Mouse (Mus musculus) cortical plate, adult 2 months (tissue): ENCODE data around the gene Zfp296.

Experiments
- CTCF ChIP-seq: fragments of 200-500 bp; IDR thresholded peaks from 2 replicates; pipeline ENCODE4 v1.5.1; 2011; ENCODE audit warnings: mild to moderate bottlenecking, control low read depth, low read length; ENCODE audit not compliant: insufficient read depth; ENCODE audit errors: extremely low read depth
- POLR2A ChIP-seq: fragments of 200-500 bp; IDR thresholded peaks from 2 replicates; pipeline ENCODE4 v1.6.1; 2011; ENCODE audit warnings: mild to moderate bottlenecking, low read length, control low read depth; ENCODE audit not compliant: insufficient read depth; ENCODE audit errors: extremely low read depth

- TF ChIP-seq CTCF (no peak), POLR2A (no peak)
Measured at GRCm38 (mm10) chr7:19563884-19564283, 13.2 kb upstream of the Zfp296 start.
